Mouse (Mus musculus) hindlimb bud, embryonic 11.5 days (tissue): ENCODE results near the gene Snx29.
A peak's percentile ranks its signal among the peaks of the same experiment; 100 is the strongest.

Experiments
- DNase-seq: peaks from one replicate; pipeline ENCODE4 v3.0.0-alpha.2; 2012; ENCODE audit warnings: low read depth, low spot score; ENCODE audit errors: extremely low spot score

Snx29 gene

GRCm38 (mm10) chr16:11577541-11578255, 255.0 kb downstream of the Snx29 start:
- no peak for DNase-seq

GRCm38 (mm10) chr16:11579676-11580098, 257.0 kb downstream of the Snx29 start:
- DNase-seq = peak; percentile 6

GRCm38 (mm10) chr16:11583941-11584639, 261.4 kb downstream of the Snx29 start:
- no peak for DNase-seq

- DNase-seq = no peak
Observed at GRCm38 (mm10) chr16:11588689-11589088, 266.0 kb downstream of the Snx29 start.

GRCm38 (mm10) chr16:11589336-11589735, 266.6 kb downstream of the Snx29 start:
- DNase-seq = no peak

GRCm38 (mm10) chr16:11589782-11590695, 267.3 kb downstream of the Snx29 start:
- DNase-seq = no peak

- DNase-seq = no peak
Observed at GRCm38 (mm10) chr16:11596599-11596998, 273.9 kb downstream of the Snx29 start.

GRCm38 (mm10) chr16:11597769-11598168, 275.1 kb downstream of the Snx29 start:
- DNase-seq = peak; percentile 1

- no peak for DNase-seq
Observed at GRCm38 (mm10) chr16:11599523-11599922, 276.8 kb downstream of the Snx29 start.

GRCm38 (mm10) chr16:11601336-11602082, 278.8 kb downstream of the Snx29 start:
- no peak for DNase-seq

GRCm38 (mm10) chr16:11603667-11604422, 281.1 kb downstream of the Snx29 start:
- DNase-seq = no peak

- no peak for DNase-seq
Observed at GRCm38 (mm10) chr16:11612526-11613126, 289.9 kb downstream of the Snx29 start.

GRCm38 (mm10) chr16:11614401-11615014, 291.8 kb downstream of the Snx29 start:
- DNase-seq = no peak

GRCm38 (mm10) chr16:11615633-11616032, 292.9 kb downstream of the Snx29 start:
- no peak for DNase-seq

- DNase-seq = no peak
Observed at GRCm38 (mm10) chr16:11619951-11620350, 297.2 kb downstream of the Snx29 start.

- no peak for DNase-seq
Observed at GRCm38 (mm10) chr16:11621042-11621441, 298.3 kb downstream of the Snx29 start.

GRCm38 (mm10) chr16:11621664-11622063, 299.0 kb downstream of the Snx29 start:
- no peak for DNase-seq

GRCm38 (mm10) chr16:11623032-11623431, 300.3 kb downstream of the Snx29 start:
- no peak for DNase-seq

- no peak for DNase-seq
Observed at GRCm38 (mm10) chr16:11624121-11624520, 301.4 kb downstream of the Snx29 start.
